Mouse (Mus musculus): ENCODE data around the gene Dnah17.

The Dnah17 gene

DNA sequence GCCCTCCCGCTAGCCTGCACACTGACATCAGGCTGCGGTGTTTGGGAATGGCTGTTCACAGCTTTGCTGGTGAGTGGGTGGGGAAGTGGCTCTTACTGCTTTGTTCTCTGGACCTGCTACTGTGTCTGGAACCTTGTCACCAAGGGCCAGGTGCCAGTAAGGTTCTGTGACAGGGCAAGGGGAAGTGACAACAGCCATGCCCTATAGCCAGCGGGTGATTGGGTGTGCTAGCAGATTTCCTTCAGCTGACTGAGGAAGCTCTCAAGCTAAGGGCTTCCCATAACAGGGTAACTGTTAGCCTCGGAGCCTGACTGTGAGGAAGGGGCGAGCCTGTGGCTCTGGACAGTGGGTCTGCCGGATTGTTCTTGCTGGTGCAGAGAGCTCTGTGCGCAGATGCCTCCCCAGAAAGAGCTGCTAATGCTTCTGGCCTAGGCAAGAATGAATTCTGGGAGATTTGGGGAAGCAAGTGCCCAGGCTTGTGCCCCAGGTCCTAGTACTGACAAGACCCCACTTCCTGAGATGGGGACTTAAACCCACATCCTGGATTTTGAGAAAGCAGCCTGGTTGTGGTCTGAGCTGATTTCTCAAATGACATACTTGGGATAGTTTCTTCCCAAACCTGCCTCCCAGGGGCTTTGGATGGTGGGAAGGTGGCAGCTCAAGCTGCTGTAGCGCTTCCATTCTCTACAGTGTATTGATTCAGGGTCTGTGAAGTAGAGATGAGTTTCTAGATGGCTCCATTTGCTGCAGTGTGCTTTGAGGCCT is 114.9 kb downstream of the Dnah17 start:
- peak; percentile 43 to 47 for DNase-seq

GRCm38 (mm10) chr11:118014391-118014995 is 115.9 kb downstream of the Dnah17 start:
- peak; percentile 59 to 65 for DNase-seq

DNA sequence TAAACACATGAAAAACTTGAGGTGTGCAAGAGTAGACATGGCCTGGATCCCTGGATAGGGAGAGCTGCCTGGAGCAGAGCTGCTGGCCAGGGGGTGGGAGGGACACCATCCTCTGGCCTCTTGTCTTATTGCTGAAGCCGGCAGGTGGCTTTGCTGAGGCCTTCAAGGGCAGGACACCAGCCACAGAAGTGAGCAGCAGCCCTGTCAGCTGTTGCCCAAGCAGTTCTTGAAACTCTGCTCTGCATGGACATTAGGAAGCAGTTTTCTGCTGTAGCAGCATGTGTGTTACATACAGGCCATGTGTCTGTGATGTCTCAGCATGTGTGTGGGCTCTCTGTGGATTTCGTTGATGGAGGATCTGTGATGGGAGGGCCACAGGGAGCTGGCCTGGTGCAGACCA is 117.1 kb downstream of the Dnah17 start:
- DNase-seq: no peak

DNA sequence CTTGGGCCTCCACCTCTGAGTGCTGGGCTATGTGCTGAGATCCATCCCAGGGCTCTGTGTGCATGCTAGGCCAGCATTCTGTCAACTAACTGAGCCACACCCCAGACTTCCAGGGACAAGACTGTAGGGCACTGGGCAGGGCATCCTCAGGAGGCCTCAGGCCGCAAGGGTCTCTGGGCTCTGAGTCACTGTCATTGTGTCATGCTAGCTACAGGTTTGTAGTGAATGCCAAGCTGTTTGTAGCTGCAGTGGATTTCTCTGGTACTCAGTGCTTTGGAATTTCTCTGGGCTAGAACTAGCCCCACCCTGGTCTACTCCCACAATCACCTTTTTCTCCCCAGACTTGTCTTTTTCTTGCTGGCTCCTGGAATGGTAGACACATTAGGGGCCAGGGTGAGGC is 117.8 kb downstream of the Dnah17 start:
- DNase-seq: no peak

DNA sequence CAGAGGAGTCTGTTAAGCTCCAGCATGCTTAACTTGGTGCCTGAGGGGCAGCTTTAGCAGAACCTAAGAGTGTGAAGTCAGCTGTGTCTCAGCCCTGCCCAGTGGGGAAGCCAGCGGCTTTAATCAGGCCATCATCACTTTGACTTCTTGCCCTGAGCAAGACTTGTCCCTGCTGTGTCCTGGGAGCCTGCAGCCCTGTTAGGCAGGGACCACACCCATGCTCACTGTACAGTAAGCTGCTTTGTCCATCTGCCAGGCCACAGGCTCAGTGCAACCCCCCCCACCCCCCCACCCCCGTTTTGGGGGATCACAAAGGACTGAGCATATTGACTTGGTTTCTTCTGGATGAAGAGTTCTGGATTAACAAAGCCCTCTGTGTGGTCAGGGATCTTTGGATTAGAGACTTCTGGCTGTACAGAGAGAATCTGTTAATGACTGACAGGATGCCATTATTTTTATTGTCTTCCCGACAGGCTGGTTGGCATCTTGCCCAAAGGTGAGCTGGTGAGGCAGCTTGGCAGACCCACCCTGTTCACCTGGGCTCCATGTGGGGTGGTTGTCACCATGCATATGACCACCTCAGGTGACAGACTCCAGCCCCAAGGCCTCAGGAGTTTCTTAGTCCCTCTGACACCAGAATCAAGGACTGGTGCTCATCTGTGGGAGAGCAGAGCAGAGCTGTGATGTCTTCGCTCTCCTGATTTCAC is 120.4 kb downstream of the Dnah17 start:
- no peak for DNase-seq

DNA sequence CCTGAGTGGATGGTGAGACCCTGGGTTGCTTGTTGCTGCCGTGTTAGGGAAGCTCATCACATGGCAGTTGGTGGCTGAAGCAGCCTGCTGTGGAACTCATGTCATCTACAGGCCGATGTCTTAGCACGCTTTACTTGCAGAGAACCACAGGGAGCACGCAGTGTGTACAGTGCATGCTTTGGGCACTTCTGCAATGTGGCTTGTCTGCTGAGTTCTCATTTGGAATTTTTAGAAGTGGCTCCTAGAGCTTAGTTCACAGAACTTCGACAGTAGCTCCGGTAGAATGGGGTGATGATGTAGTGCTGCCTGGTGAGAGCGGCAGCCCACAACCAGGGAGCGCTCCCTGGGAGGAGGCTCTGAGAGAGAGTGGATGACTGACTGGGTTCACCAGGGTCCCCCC is 121.6 kb downstream of the Dnah17 start:
- no peak for DNase-seq

GRCm38 (mm10) chr11:118008144-118008805 is 122.2 kb downstream of the Dnah17 start:
- no peak for DNase-seq

- DNase-seq: no peak
Measured at GRCm38 (mm10) chr11:118007460-118008143, 122.8 kb downstream of the Dnah17 start.

- DNase-seq: no peak
Measured at GRCm38 (mm10) chr11:118004217-118004616, 126.2 kb downstream of the Dnah17 start.

DNA sequence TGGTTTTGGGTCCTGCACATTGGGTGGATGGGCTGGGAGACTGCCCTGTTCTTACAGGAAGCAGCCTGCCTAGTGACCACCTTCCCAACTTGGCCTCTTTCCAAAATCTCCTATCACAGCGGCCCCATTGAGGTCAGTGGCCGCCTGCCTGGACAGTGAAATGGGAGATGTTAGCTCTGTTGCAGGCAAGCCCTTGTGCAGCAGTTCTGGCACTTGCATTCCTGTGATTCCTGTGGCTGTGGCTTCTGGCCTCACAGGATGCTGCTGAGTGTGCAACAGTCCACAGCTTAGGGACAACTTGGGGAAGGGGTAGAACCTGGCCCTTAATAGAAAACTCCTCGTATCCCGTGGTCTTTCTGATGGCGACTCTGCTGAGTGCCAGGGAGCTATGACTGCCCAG is 126.7 kb downstream of the Dnah17 start:
- DNase-seq: no peak

- DNase-seq: no peak
Measured at GRCm38 (mm10) chr11:118003176-118003575, 127.3 kb downstream of the Dnah17 start.

DNA sequence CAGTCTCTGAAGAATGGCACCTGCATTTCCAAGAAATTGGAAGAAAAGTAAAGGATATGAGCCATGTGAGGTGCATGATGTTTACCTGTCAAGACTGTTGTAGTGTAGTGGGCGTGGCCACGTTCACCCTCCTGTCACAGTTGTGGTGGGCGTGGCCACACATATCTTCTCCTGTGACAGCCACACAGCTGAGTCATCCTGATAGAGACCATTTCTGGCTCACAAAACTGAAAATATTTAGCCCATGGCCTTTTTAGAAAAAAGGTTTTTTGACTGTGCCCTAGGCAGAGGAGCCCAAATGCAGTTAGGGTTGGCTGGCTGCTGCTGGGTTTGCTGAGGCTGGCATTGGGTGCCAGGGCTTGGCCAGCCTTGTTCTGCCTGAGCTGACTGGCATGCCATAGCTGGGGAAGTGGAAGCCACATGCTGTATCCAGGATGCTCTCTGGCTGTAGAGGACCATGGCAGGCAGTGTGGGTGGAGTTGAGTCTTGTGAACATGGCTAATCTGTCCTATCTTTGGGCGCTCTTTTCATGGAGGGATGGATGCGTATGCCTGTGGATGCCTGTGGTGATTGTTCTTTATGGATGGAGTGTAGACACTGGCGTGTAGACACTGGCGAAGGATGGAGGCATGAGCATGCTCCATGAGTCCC is 129.7 kb downstream of the Dnah17 start:
- no peak for DNase-seq

DNA sequence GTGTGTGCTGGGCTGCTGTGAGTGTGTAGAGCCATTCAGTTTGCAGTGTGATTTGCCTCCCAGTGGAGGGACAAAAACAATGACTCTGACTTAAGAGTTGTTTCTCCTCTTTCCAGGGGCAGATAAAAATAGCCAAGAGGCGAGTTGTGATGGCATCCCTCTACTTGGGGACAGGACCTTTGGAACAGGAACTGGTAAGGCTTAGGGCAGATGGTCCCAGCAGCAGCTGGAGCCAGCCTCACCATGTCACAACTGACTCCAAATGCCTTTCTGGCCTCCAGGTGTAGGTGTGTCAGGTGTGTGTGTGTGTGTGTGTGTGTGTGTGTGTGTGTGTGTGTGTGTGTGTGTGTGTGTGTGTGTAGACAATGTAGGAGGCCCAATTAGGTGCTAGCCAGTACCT is 130.4 kb downstream of the Dnah17 start:
- DNase-seq: no peak

- no peak for DNase-seq
Measured at GRCm38 (mm10) chr11:117999260-117999934, 131.0 kb downstream of the Dnah17 start.

DNA sequence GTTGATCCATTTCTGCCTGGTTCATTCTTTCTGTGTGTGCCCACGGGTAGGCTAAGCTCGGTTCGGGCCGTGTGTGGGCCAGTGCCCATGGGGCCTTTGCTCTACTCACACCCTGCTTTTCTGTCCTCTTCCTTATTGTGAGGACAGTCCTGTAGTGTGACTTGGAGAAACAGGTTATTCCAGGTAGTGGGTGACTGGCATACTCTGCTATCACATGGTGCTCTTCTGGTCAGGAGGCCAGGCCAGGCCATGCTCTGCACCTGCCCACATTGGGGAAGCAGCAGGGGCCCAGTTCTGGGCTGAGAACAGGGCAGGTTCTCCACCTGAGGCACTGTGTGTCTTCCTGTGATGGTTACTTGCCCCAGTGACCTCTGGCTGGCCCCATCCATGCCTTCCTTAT is 132.1 kb downstream of the Dnah17 start:
- no peak for DNase-seq

DNA sequence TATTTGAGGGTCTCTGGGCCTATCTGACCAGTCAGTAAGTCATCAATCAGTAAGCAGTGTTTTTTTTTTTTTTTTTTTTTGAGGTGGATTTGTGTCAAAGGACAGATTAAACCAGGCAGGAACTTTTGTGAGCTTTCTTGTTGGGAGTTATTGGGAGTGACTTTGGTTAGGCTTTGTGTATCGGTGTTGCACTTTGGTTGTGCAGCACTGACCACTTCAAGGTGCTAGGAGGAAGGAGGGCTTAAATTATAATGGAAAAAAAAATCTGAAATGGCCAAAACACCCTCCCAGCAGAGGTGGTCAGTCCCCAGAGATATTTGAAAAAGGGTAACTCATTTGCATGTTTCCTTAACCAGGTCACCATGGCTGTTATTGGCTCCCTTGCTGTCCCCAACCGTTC is 133.3 kb downstream of the Dnah17 start:
- DNase-seq: no peak

GRCm38 (mm10) chr11:117996066-117996465 is 134.4 kb downstream of the Dnah17 start:
- DNase-seq: no peak

DNA sequence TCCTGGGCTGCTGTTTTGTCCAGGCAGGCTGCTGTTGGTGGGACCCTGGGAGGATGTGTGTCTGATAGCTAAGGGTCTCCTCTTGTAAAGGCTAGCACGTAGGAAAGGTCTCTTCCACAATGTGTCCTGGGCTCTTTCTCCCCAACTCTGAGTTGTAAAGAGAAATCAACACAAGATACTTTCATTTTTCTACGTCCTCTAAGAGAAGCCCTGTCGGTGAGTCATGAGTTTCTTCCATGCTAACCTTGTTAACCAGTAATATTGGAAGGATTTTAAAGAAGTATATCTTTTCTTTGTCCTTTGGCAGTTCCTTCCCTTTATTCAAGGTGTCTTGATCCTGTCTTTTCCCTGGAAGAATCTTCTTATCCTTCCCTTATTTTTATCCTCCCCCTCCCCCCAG is 134.8 kb downstream of the Dnah17 start:
- no peak for DNase-seq

DNA sequence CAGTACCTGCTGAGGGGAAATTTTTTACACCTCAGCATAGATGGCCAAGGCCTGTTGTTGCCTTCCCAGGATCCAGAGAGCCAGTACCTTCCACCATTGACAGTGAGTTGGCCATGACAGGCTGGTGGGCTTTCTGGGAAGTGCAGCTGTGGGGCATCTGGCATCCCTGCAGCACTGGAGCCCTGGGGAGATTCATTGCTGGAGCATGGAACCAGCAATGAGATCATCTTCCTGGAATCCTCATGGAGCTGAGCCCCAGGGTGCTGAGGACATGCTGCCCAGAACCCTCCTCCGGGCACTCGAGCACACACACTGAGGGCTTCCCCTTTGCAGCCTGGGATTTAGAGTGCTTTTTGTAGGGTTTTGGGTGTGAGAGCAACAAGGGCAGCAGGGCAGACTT is 135.2 kb downstream of the Dnah17 start:
- DNase-seq: no peak

GRCm38 (mm10) chr11:117994250-117995057 is 136.0 kb downstream of the Dnah17 start:
- DNase-seq: no peak

All from B cell, adult 2 months (primary cell).